Mouse (Mus musculus): ENCODE measurements around the gene Zfp791. TPM values are rescaled to one million over a fixed set of nuclear protein-coding genes. Genes with fewer than 3 reads are reported as not detected.

Zfp791 gene
- total RNA-seq (2023) = not detected

DNA sequence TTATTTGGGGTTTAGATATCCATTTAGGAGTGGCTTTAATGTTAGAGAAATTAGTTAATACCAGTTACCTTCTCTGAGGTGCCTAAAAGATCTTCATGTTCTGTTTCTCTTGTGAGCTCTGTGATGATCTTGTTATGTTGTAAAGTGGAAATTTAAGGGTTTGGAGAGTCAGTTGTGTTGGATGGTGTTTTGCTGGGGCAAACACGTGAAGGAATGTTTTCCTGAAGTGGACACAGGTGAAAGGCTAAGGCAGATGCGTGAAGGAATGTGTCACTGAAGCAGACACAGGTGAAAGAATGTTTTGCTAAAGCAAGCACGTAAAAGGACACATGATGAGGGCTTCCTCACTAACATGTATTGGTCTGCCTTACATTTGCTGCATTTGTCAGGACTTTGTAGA is at the start of gene Zfp791:
Zfp791 (minus strand) TSS at position 101 of the 400 bp plus-strand sequence.

DNA sequence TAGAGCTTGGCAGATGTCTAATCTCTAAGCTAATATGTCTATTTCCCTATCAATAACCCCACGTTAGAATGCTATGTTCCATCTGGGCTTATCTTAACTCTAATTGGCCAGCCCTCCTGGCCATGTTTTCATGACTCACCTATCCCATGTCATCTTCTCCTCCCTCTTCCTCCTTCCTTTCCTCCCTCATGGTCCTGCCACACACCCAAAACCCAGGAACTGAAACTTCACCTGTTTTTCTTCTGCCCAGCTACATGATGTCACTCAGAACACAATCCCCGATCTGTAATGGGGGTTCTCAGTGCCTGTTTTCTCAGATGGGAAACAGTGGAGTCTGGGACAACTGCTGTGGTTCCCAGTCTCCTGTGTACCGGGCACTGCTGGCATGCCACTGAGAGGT is 28.7 kb upstream of the Zfp791 start, which contains the start of gene Cks1brt:
Cks1brt (plus strand) TSS at position 301 of the 400 bp plus-strand sequence.

DNA sequence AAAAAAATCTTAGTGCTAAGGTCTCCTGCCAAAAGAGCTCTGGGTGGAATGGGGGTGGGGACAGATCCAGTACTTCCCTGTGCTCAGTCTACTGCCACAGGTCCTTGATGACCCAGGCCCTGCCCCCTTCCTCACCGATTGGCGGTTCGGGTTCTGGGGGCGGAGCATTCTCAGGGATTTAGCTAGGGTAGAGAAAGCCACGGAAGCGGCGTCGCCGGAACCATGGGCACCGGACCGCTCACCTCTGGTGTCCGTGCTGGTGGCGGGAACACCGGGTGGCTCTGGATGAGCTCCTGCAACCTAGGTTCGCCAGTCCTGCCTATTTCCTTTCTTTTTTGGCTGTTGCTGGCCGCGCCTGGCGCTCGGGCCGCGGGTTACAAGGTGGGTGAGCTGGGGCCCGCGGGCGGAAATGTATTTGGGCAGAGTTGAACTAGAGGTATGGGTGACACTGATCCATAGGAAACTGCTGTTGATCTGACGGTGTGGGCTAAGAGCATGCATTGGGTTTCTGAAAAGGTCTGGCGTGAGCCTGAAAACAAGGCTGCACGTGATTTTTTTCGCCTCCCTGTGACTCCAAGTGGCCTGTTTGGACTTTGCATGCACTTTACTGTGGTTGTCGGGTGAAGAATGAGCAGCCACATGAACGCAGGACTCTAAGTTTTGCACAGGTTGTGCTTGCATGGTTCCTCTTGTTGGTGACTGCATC is 39.6 kb downstream of the Zfp791 start, which contains the start of gene Man2b1:
Man2b1 (plus strand) TSS at position 163 of the 706 bp plus-strand sequence.

DNA sequence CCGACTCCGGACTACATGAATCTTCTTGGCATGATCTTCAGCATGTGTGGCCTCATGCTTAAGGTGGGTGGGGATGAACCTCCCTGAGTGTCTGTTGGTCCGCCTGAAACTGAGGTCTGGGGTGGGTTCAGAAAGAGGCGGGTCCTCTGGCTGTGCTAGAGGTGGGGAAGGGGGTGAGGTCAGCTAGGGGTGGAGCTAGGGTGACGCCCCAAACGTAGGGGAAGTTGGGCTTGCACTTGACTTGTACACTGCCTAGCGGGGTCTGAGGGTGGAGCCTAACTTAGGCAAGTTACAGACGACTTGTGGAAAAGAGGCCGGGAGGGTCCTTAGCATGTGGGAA is 41.7 kb downstream of the Zfp791 start, which contains the start of gene Wdr83:
Wdr83 (minus strand) TSS at position 91 of the 340 bp plus-strand sequence.

DNA sequence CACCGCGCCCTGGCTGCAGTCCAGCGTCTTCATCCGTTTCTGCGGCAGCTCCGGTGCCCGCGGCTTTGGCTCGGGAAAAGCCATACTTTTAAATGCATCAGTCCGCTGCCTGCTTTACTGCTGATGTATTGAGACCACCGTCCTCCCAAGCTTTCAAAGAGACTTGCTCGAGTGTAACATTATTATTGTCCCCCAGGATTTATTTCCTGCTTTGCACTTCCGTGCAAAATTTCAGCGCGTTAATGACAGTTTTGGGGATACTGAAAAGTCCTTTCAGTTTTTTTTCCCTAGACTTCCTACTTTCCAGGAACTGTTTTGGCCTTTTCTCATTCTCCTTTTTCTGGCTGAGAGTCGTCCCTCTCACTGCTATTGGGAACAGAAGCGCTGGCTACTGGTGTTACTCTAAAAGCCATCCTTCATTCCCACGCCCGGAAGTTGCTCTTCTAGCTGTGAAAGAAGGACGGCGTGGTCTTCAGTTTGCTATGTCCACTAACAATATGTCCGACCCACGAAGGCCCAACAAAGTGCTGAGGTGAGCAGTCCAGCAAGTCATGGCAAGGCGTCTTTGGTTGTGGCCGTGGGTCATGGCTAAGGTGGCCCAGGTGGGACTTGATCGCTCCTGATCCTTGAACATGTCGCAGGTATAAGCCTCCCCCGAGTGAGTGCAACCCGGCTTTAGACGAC is 42.2 kb downstream of the Zfp791 start, which contains the start of gene Wdr83os:
Wdr83os (plus strand) TSS at position 209 of the 684 bp plus-strand sequence.

DNA sequence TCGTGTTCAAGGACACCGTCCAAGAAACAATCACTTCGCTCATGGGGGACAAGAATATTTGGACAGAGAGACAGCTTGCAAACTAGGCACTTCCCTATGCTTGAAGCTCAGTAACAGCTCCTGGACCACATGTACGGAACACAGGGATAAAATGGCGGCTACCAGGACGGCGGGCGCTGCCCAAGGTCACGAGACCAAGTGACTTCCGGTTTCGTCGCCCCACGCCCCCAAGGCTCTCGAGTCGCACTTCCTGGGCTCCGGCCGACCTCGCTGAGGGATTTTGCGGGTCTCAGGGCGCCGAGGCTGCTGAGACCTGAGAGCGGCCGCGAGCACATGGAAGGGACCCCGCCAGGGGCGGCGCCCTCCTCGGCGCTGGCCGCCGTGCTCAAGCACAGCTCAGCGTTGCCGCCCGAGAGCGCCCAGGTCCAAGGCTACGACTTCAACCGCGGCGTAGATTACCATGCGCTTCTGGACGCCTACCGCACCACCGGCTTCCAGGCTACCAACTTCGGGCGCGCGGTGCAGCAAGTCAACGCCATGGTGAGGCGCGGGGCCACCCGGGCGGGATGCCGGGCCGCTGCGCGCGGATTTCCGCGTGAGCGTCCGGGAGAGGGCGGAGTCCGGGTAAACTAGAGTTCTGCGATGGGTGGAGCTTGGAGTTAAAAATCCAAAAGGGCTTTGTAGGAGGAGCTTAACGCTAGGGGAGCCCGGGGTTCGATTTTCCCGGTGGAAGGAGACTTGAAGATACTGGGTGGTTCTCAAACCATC is 51.2 kb downstream of the Zfp791 start, which contains the start of gene Dhps:
Dhps (plus strand) TSS at position 244 of the 768 bp plus-strand sequence.

DNA sequence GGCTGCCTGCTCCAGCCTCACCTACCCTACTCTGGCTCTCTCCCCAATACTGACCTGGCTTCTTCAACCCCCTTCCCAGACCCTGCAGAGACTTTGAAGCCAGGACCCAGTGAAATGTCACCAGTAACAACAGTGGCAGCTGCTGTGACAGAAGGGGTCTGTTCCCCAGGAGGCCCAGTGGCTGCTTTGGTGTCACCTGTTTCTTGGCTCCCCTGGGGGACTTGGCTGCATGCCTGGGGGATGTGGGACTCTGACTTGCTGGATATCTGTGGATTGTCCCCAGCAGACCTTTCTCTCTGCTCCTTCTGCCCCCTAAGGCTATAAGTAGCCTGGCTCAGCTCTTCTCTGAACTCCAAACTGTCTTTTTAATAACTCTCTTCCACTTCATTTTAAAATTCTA is 54.9 kb downstream of the Zfp791 start, which contains the start of gene Gm5741:
Gm5741 (minus strand) TSS at position 1 of the 400 bp plus-strand sequence.

DNA sequence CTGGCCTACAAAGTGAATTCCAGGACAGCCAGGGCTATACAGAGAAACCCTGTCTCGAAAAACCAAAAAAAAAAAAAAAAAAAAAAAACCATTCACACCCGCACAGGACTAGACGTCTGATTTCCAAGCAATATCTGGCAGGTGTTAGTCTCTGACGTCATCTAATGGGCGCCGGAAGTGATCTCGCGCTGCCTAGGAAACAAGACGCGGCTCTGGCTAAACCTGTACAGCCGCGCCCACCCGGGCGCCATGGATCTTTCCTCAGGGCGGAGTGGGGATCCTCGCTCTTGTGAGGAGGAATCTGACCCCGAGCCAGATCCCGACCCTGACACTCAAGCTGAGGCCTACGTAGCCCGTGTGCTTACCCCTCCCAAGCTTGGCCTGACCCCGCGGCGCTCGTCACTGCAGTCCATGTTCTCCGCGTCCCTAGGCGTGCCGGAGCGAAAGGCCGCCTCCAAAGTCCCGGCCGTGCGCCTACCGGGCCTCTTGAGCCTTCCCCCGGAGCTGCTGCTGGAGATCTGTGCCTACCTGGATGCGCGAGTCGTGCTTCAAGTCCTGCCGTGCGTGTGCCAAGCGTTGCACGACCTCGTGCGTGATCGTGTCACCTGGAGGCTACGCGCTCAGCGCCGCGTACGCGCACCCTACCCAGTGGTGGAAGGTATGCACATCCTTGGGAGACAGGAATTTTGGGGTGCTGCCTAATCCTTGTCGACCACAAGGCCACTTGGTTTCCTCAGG is 62.8 kb downstream of the Zfp791 start, which contains the start of gene Fbxw9:
Fbxw9 (plus strand) TSS at position 177 of the 738 bp plus-strand sequence.

Other genes with a start within 250 kb of the Zfp791 start
- gene Gcdh, start 229.2 kb downstream of the Zfp791 start, total RNA-seq (2023) = 1 to 10 TPM; 5.6 TPM
- 10 to 100 TPM in 1 of 2 experiments, 1 to 10 TPM in 1; 6.4 to 17.8 TPM for gene Klf1, start 221.2 kb downstream of the Zfp791 start, total RNA-seq (2023)
- gene Dnase2a, start 214.5 kb downstream of the Zfp791 start, total RNA-seq (2023) = 10 to 100 TPM; 19.0 to 25.7 TPM
- not detected for gene Mast1, start 185.7 kb downstream of the Zfp791 start, total RNA-seq (2023)
- gene Rtbdn, start 176.1 kb downstream of the Zfp791 start, total RNA-seq (2023) = not detected
- not detected for gene Gm49661, start 153.7 kb downstream of the Zfp791 start, total RNA-seq (2023)
- 100 to 1,000 TPM in 1 of 2 experiments, 10 to 100 TPM in 1; 83.7 to 137 TPM for gene Prdx2, start 153.5 kb downstream of the Zfp791 start, total RNA-seq (2023)
- 10 to 100 TPM; 32.2 to 37.0 TPM for gene Rnaseh2a, start 153.3 kb downstream of the Zfp791 start, total RNA-seq (2023)
- gene Junb, start 144.4 kb downstream of the Zfp791 start, total RNA-seq (2023) = 100 to 1,000 TPM; 884 to 937 TPM
- gene Hook2, start 132.5 kb downstream of the Zfp791 start, total RNA-seq (2023) = 1 to 10 TPM; 1.0 to 1.2 TPM
- gene Best2, start 108.6 kb downstream of the Zfp791 start, total RNA-seq (2023) = not detected
- 10 to 100 TPM; 57.0 to 57.8 TPM for gene Asna1, start 97.8 kb downstream of the Zfp791 start, total RNA-seq (2023)
- gene Trir, start 96.3 kb downstream of the Zfp791 start, total RNA-seq (2023) = 100 to 1,000 TPM; 147 to 163 TPM
- 10 to 100 TPM; 33.7 to 38.2 TPM for gene Tnpo2, start 86.2 kb downstream of the Zfp791 start, total RNA-seq (2023)
- gene Fbxw9, start 63.0 kb downstream of the Zfp791 start, total RNA-seq (2023) = 1 to 10 TPM; 4.5 to 5.5 TPM
- gene Gm5741, start 55.1 kb downstream of the Zfp791 start, total RNA-seq (2023) = not detected
- gene Dhps, start 51.3 kb downstream of the Zfp791 start, total RNA-seq (2023) = 10 to 100 TPM; 35.3 to 45.7 TPM
- 10 to 100 TPM; 34.0 to 35.8 TPM for gene Wdr83os, start 42.4 kb downstream of the Zfp791 start, total RNA-seq (2023)
- gene Wdr83, start 41.8 kb downstream of the Zfp791 start, total RNA-seq (2023) = 10 to 100 TPM in 1 of 2 experiments, 1 to 10 TPM in 1; 9.7 to 13.2 TPM
- gene Man2b1, start 39.8 kb downstream of the Zfp791 start, total RNA-seq (2023) = 100 to 1,000 TPM; 307 to 319 TPM
- gene Cks1brt, start 28.8 kb upstream of the Zfp791 start, total RNA-seq (2023) = not detected
- gene Olfr371, start 102.9 kb upstream of the Zfp791 start, total RNA-seq (2023) = not detected
- 10 to 100 TPM; 34.1 to 34.6 TPM for gene Orc6, start 176.5 kb upstream of the Zfp791 start, total RNA-seq (2023)
- gene Vps35, start 176.7 kb upstream of the Zfp791 start, total RNA-seq (2023) = 10 to 100 TPM; 74.0 to 89.6 TPM

All from neutrophil, adult 59 days (primary cell).